ENCODE assay signal across 8 mouse cellular contexts in the genomic region with DNA sequence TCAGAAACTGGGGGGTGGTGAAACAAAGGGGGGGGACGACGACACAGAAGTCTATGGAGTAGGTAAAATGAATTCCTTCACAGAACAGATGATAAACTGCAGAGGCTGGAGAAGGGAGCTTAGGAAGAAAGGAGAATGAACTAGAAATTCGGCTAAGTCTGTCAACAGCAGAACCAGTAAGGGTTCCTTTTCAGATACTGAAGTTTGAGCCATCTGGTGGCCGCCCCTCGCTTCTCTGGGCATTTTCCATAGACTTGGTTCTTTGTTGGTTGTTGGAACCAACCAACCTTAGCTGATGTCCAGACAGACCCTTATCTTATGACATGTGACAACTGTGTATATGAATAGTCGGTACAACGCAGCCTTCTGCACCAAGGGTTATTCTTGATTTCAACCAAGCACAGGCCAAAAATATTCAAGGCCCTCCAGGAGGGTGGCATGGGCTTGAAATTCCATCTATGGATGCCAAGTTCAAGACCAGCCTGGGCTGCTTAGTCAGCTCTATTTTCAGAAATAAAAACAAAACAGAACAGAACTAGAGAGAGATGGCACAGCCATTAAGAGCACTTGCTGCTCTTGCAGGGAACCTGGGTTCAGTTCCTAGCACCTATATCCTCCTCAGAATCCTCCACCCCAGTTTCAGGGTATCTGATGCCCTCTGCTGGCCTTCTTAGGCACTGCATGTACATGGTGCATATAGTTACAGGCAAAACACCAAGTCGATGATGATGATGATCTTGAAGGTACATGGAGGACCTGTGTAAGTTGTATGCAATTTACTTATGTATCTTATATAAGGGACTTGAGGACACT. TPM values are rescaled to one million over a fixed set of nuclear protein-coding genes. Genes with fewer than 3 reads are reported as not detected.
DNase-seq lines count a peak whose midpoint lies in the region; ATAC-seq and TF ChIP-seq lines count a peak whose summit lies in the region.

No protein-coding gene starts in this region.

- no peak for TF ChIP-seq POLR2A in ES-Bruce4 (IDR thresholded peaks at IDR 0.05; ENCODE audit: insufficient read depth, low read length)

- peak overlapping the region; percentile 77 for H3K27ac ChIP-seq in ES-Bruce4 (ENCODE audit: insufficient read depth, low read length)
- H3K27ac ChIP-seq in forebrain, embryonic 15.5 days (replicated peaks): peak overlapping the region; percentile 47; the same call in 1 of the 2 replicates
- peak overlapping the region; percentile 76; the same call in 1 of the 2 replicates for H3K27ac ChIP-seq in limb, embryonic 12.5 days
- peak overlapping the region; percentile 57; the same call in 1 of the 2 replicates for H3K27ac ChIP-seq in midbrain, postnatal 0 days (ENCODE audit: low read depth, low read length)

- peak; percentile 42 for TF ChIP-seq CTCF in ES-Bruce4 (IDR thresholded peaks at IDR 0.05; ENCODE audit: low read depth, low read length)
- TF ChIP-seq CTCF in midbrain, postnatal 0 days (IDR thresholded peaks at IDR 0.05): peak; percentile 72

- 0 out of 2 replicates have a peak, but pooled peaks cover 3% of the 10 kb centered on the region for H3K36me3 ChIP-seq in ES-Bruce4 (ENCODE audit: control insufficient read depth, insufficient read depth, low read length, poor library complexity, severe bottlenecking)
- peaks cover 16% of the 10 kb centered on the region for H3K36me3 ChIP-seq in forebrain, embryonic 15.5 days
- H3K36me3 ChIP-seq in limb, embryonic 12.5 days: peaks cover 59% of the 10 kb centered on the region
- peaks cover 4% of the 10 kb centered on the region; the same call in 1 of the 2 replicates for H3K36me3 ChIP-seq in midbrain, postnatal 0 days (ENCODE audit: insufficient read depth, low read length)

- peak; percentile 44 for DNase-seq in gastrocnemius, postnatal 10 days
- no peak for DNase-seq in gastrocnemius, postnatal 25 days
- DNase-seq in midbrain, postnatal 0 days (ENCODE audit: low spot score): no peak
- DNase-seq in cerebellum, adult 9-11 months: no peak
- no peak for DNase-seq in right cerebral cortex, postnatal 25 days

- 0 out of 2 replicates have a peak overlapping the region, but pooled peaks have one; percentile 31 for H3K4me3 ChIP-seq in ES-Bruce4 (ENCODE audit: low read depth, low read length)
- peak overlapping the region; percentile 64; the same call in 1 of the 2 replicates for H3K4me3 ChIP-seq in forebrain, embryonic 15.5 days
- peak overlapping the region; percentile 67 for H3K4me3 ChIP-seq in limb, embryonic 12.5 days (replicated peaks)
- peak overlapping the region; percentile 76; the same call in 1 of the 2 replicates for H3K4me3 ChIP-seq in midbrain, postnatal 0 days (ENCODE audit: low read depth, low read length)

- no peaks in the 10 kb centered on the region for H3K27me3 ChIP-seq in ES-Bruce4 (ENCODE audit: control insufficient read depth, insufficient read depth, low read length, poor library complexity, severe bottlenecking)
- no peaks in the 10 kb centered on the region for H3K27me3 ChIP-seq in forebrain, embryonic 15.5 days
- H3K27me3 ChIP-seq in limb, embryonic 12.5 days: no peaks in the 10 kb centered on the region
- no peaks in the 10 kb centered on the region for H3K27me3 ChIP-seq in midbrain, postnatal 0 days (ENCODE audit: insufficient read depth, low read length)

- peak overlapping the region; percentile 76 for H3K4me2 ChIP-seq in forebrain, embryonic 15.5 days (replicated peaks)
- H3K4me2 ChIP-seq in limb, embryonic 12.5 days: peak overlapping the region; percentile 98
- H3K4me2 ChIP-seq in midbrain, postnatal 0 days (ENCODE audit: low read depth, low read length, poor library complexity, severe bottlenecking): peak overlapping the region; percentile 91

- no peaks in the 10 kb centered on the region for H3K9me3 ChIP-seq in ES-Bruce4 (replicated peaks; ENCODE audit: control insufficient read depth, insufficient read depth, low read length, poor library complexity, severe bottlenecking)
- H3K9me3 ChIP-seq in forebrain, embryonic 15.5 days: no peaks in the 10 kb centered on the region
- 0 out of 2 replicates have a peak, but pooled peaks cover 3% of the 10 kb centered on the region for H3K9me3 ChIP-seq in limb, embryonic 12.5 days
- H3K9me3 ChIP-seq in midbrain, postnatal 0 days (ENCODE audit: low read length): no peaks in the 10 kb centered on the region

- H3K9ac ChIP-seq in ES-Bruce4 (ENCODE audit: low read depth, poor library complexity, severe bottlenecking): 0 out of 2 replicates have a peak overlapping the region, but pooled peaks have one; percentile 20
- peak overlapping the region; percentile 89 for H3K9ac ChIP-seq in forebrain, embryonic 15.5 days (replicated peaks)
- H3K9ac ChIP-seq in limb, embryonic 12.5 days (replicated peaks): peak overlapping the region; percentile 79; the same call in 1 of the 2 replicates
- peak overlapping the region; percentile 69 for H3K9ac ChIP-seq in midbrain, postnatal 0 days (replicated peaks; ENCODE audit: low read length, poor library complexity, severe bottlenecking)

- no peak for ATAC-seq in forebrain, embryonic 15.5 days (replicated peaks)
- no peak for ATAC-seq in limb, embryonic 12.5 days (ENCODE audit: insufficient number of reproducible peaks, insufficient read depth, low FRiP score, low TSS enrichment, low read depth)
- ATAC-seq in midbrain, postnatal 0 days (ENCODE audit: low FRiP score): no peak

- no peak for TF ChIP-seq EP300 in ES-Bruce4 (IDR thresholded peaks at IDR 0.05; ENCODE audit: insufficient read depth, low read depth, low read length)

- 90% methylated on average over 8 of the region's 8 CpGs for WGBS in forebrain, embryonic 15.5 days
- 88% methylated on average over 8 of the region's 8 CpGs for WGBS in limb, embryonic 12.5 days
- 90% methylated on average over 8 of the region's 8 CpGs for WGBS in midbrain, postnatal 0 days

- H3K4me1 ChIP-seq in ES-Bruce4 (ENCODE audit: control insufficient read depth, insufficient read depth, low read length): peaks cover 2% of the 10 kb centered on the region
- H3K4me1 ChIP-seq in forebrain, embryonic 15.5 days: peaks cover 68% of the 10 kb centered on the region
- peaks cover 45% of the 10 kb centered on the region for H3K4me1 ChIP-seq in limb, embryonic 12.5 days (replicated peaks)
- peaks cover 22% of the 10 kb centered on the region for H3K4me1 ChIP-seq in midbrain, postnatal 0 days (ENCODE audit: insufficient read depth, low read length)

RNA-seq across cellular contexts. Expression of a gene that starts 5.7 kb away (rescaled TPM):
- 10 to 100 TPM; 14.7 to 21.9 TPM for total RNA-seq in gastrocnemius, postnatal 10 days (2021)
- 1 to 10 TPM; 4.8 to 8.0 TPM for total RNA-seq in gastrocnemius, postnatal 25 days (2021)
- 18.6 and 20.1 TPM in 2 replicates for polyA plus RNA-seq in ES-Bruce4 (2011; ENCODE audit: insufficient read depth, insufficient read length, low read depth, missing spikeins)
- 20.8 and 21.9 TPM in 2 replicates for polyA plus RNA-seq in forebrain, embryonic 15.5 days (2015; fragmentation: Nextera tagmentation; extraction: Ambion mirVana)
- 21.3 and 24.0 TPM in 2 replicates for polyA plus RNA-seq in limb, embryonic 12.5 days (2016; fragmentation: Nextera tagmentation; extraction: Ambion mirVana)
- 16.2 and 33.0 TPM in 2 replicates for total RNA-seq in midbrain, postnatal 0 days (2014; rRNA removed)
- 14.1 and 14.4 TPM in 2 replicates for polyA plus RNA-seq in midbrain, postnatal 0 days (2015; fragmentation: Nextera tagmentation; extraction: Ambion mirVana)

RNA-seq across cellular contexts. Expression of a gene that starts 8.5 kb away (rescaled TPM):
- total RNA-seq in gastrocnemius, postnatal 10 days (2021): 10 to 100 TPM; 12.6 to 16.8 TPM
- 10 to 100 TPM; 14.8 to 15.2 TPM for total RNA-seq in gastrocnemius, postnatal 25 days (2021)
- 533 and 573 TPM in 2 replicates for polyA plus RNA-seq in ES-Bruce4 (2011; ENCODE audit: insufficient read depth, insufficient read length, low read depth, missing spikeins)
- polyA plus RNA-seq in forebrain, embryonic 15.5 days (2015; fragmentation: Nextera tagmentation; extraction: Ambion mirVana): 36.3 and 38.0 TPM in 2 replicates
- 56.9 and 64.3 TPM in 2 replicates for polyA plus RNA-seq in limb, embryonic 12.5 days (2016; fragmentation: Nextera tagmentation; extraction: Ambion mirVana)
- 26.7 and 27.7 TPM in 2 replicates for total RNA-seq in midbrain, postnatal 0 days (2014; rRNA removed)
- 23.6 and 25.1 TPM in 2 replicates for polyA plus RNA-seq in midbrain, postnatal 0 days (2015; fragmentation: Nextera tagmentation; extraction: Ambion mirVana)

RNA-seq across cellular contexts. Expression of a gene that starts 10.0 kb away (rescaled TPM):
- total RNA-seq in gastrocnemius, postnatal 10 days (2021): 1 to 10 TPM; 7.8 to 9.7 TPM
- total RNA-seq in gastrocnemius, postnatal 25 days (2021): 1 to 10 TPM in 1 of 2 experiments, under 1 TPM in 1; 0.74 to 1.6 TPM
- polyA plus RNA-seq in ES-Bruce4 (2011; ENCODE audit: insufficient read depth, insufficient read length, low read depth, missing spikeins): 32.9 and 35.3 TPM in 2 replicates
- polyA plus RNA-seq in forebrain, embryonic 15.5 days (2015; fragmentation: Nextera tagmentation; extraction: Ambion mirVana): 24.5 and 28.3 TPM in 2 replicates
- 51.3 and 52.5 TPM in 2 replicates for polyA plus RNA-seq in limb, embryonic 12.5 days (2016; fragmentation: Nextera tagmentation; extraction: Ambion mirVana)
- total RNA-seq in midbrain, postnatal 0 days (2014; rRNA removed): 7.6 and 12.1 TPM in 2 replicates
- 11.0 and 11.8 TPM in 2 replicates for polyA plus RNA-seq in midbrain, postnatal 0 days (2015; fragmentation: Nextera tagmentation; extraction: Ambion mirVana)

RNA-seq across cellular contexts. Expression of a gene that starts 26.1 kb away (rescaled TPM):
- 10 to 100 TPM; 49.6 to 56.2 TPM for total RNA-seq in gastrocnemius, postnatal 10 days (2021)
- total RNA-seq in gastrocnemius, postnatal 25 days (2021): 10 to 100 TPM; 62.4 to 86.6 TPM
- polyA plus RNA-seq in ES-Bruce4 (2011; ENCODE audit: insufficient read depth, insufficient read length, low read depth, missing spikeins): 58.1 and 58.9 TPM in 2 replicates
- 37.9 and 41.5 TPM in 2 replicates for polyA plus RNA-seq in forebrain, embryonic 15.5 days (2015; fragmentation: Nextera tagmentation; extraction: Ambion mirVana)
- 18.6 and 24.8 TPM in 2 replicates for polyA plus RNA-seq in limb, embryonic 12.5 days (2016; fragmentation: Nextera tagmentation; extraction: Ambion mirVana)
- total RNA-seq in midbrain, postnatal 0 days (2014; rRNA removed): 43.5 and 47.7 TPM in 2 replicates
- polyA plus RNA-seq in midbrain, postnatal 0 days (2015; fragmentation: Nextera tagmentation; extraction: Ambion mirVana): 88.3 and 89.3 TPM in 2 replicates

RNA-seq across cellular contexts. Expression of a gene that starts 29.8 kb away (rescaled TPM):
- 10 to 100 TPM; 10.1 to 14.6 TPM for total RNA-seq in gastrocnemius, postnatal 10 days (2021)
- total RNA-seq in gastrocnemius, postnatal 25 days (2021): 1 to 10 TPM; 3.7 to 5.2 TPM
- polyA plus RNA-seq in ES-Bruce4 (2011; ENCODE audit: insufficient read depth, insufficient read length, low read depth, missing spikeins): 131 and 147 TPM in 2 replicates
- 11.7 TPM in 2 replicates for polyA plus RNA-seq in forebrain, embryonic 15.5 days (2015; fragmentation: Nextera tagmentation; extraction: Ambion mirVana)
- polyA plus RNA-seq in limb, embryonic 12.5 days (2016; fragmentation: Nextera tagmentation; extraction: Ambion mirVana): 16.9 and 19.4 TPM in 2 replicates
- total RNA-seq in midbrain, postnatal 0 days (2014; rRNA removed): 22.4 and 22.6 TPM in 2 replicates
- polyA plus RNA-seq in midbrain, postnatal 0 days (2015; fragmentation: Nextera tagmentation; extraction: Ambion mirVana): 3.7 and 4.7 TPM in 2 replicates

Comparison
In these comparisons a context has a peak if more than half of its experiments do, and no peak if none do; other contexts are left out.
1. H3K9ac ChIP-seq: peak in every context shown above with its lines; median percentile 89 in forebrain, embryonic 15.5 days; 79 in limb, embryonic 12.5 days; 69 in midbrain, postnatal 0 days; 20 in ES-Bruce4.